ENCODE assay signal across 9 mouse cellular contexts in the genomic region with DNA sequence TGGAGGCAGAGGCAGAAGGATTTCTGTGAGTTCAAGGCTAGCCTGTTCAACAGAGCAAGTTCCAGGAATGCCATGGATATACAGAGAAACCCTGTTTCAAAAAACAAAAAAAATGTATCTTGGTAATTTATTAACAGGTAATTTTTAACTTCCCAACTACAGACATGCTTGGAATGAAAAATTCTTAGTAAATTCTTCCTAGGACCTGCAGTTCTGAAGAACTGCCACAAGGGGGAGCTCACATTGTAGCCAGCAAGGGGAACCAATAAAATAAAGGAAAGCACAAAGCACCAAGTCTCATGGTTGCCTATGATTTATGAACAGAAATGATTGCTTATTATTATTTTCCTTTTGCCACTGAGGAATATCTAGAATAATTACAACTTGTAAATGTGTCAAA. TPM values are rescaled to one million over a fixed set of nuclear protein-coding genes. Genes with fewer than 3 reads are reported as not detected.
A peak's percentile ranks its signal among the peaks of the same experiment; 100 is the strongest.
DNase-seq lines count a peak whose midpoint lies in the region; ATAC-seq and TF ChIP-seq lines count a peak whose summit lies in the region.
"Had no signal": no experiment of that assay in that cellular context is flagged by ENCODE, and none has a peak within 500 bp of the region (broad histone marks: within the 10 kb centered on the region; RNA-seq: fewer than 3 reads in every experiment).

No protein-coding gene starts in this region.

- no peak overlapping the region for H3K4me3 ChIP-seq in hindbrain, postnatal 0 days (ENCODE audit: low read length)
- H3K4me3 ChIP-seq: heart, embryonic 15.5 days had no signal

- TF ChIP-seq CTCF in hindbrain, postnatal 0 days (IDR thresholded peaks at IDR 0.05; ENCODE audit: low read depth): peak; percentile 88

- no peak for ATAC-seq in hindbrain, postnatal 0 days

- no peaks in the 10 kb centered on the region for H3K4me1 ChIP-seq in hindbrain, postnatal 0 days (ENCODE audit: insufficient read depth, low read length)
- H3K4me1 ChIP-seq: heart, embryonic 15.5 days had no signal

- no peak overlapping the region for H3K4me2 ChIP-seq in hindbrain, postnatal 0 days (ENCODE audit: low read depth, low read length)
- H3K4me2 ChIP-seq: heart, embryonic 15.5 days had no signal

- no peak overlapping the region for H3K27ac ChIP-seq in hindbrain, postnatal 0 days
- H3K27ac ChIP-seq: heart, embryonic 15.5 days had no signal

- DNase-seq in gastrocnemius, adult 18-20 months (ENCODE audit: low spot score): peak; percentile 51
- no peak for DNase-seq in gastrocnemius, postnatal 25 days
- peak; percentile 64 for DNase-seq in testis, postnatal 10 days (ENCODE audit: low spot score)
- DNase-seq in testis, postnatal 14 days (ENCODE audit: low spot score): no peak
- DNase-seq in cerebellum, adult 8-10 months: peak; percentile 56
- DNase-seq in hindbrain, postnatal 0 days (ENCODE audit: low spot score): peak; percentile 80
- DNase-seq in lung, postnatal 25 days (ENCODE audit: low spot score): peak; percentile 43
- peak; percentile 43 for DNase-seq in thymus, postnatal 25 days

- no peaks in the 10 kb centered on the region for H3K36me3 ChIP-seq in hindbrain, postnatal 0 days (ENCODE audit: insufficient read depth, low read length)

- no peak overlapping the region for H3K9ac ChIP-seq in hindbrain, postnatal 0 days (replicated peaks; ENCODE audit: low read length)
- H3K9ac ChIP-seq: heart, embryonic 15.5 days had no signal

- H3K27me3 ChIP-seq in hindbrain, postnatal 0 days (ENCODE audit: insufficient read depth, low read length): no peaks in the 10 kb centered on the region
- H3K27me3 ChIP-seq: heart, embryonic 15.5 days had no signal

- no peaks in the 10 kb centered on the region for H3K9me3 ChIP-seq in hindbrain, postnatal 0 days (ENCODE audit: low read length)
- H3K9me3 ChIP-seq: heart, embryonic 15.5 days had no signal

RNA-seq across cellular contexts. Expression of a gene that starts 14.0 kb away (rescaled TPM):
- total RNA-seq in gastrocnemius, adult 18-20 months (2021): 1 to 10 TPM; 1.9 to 2.2 TPM
- 1 to 10 TPM; 2.4 to 2.8 TPM for total RNA-seq in gastrocnemius, postnatal 25 days (2021)
- 15.9 and 23.5 TPM in 2 replicates for total RNA-seq in hindbrain, postnatal 0 days (2014; rRNA removed)
- polyA plus RNA-seq in hindbrain, postnatal 0 days (2015; fragmentation: Nextera tagmentation; extraction: Ambion mirVana): 25.8 and 26.9 TPM in 2 replicates

RNA-seq across cellular contexts. Expression of a gene that starts 46.2 kb away (rescaled TPM):
- total RNA-seq in gastrocnemius, adult 18-20 months (2021): 10 to 100 TPM; 14.6 to 28.1 TPM
- 10 to 100 TPM; 13.4 to 19.7 TPM for total RNA-seq in gastrocnemius, postnatal 25 days (2021)
- total RNA-seq in hindbrain, postnatal 0 days (2014; rRNA removed): 2.1 and 4.2 TPM in 2 replicates
- polyA plus RNA-seq in hindbrain, postnatal 0 days (2015; fragmentation: Nextera tagmentation; extraction: Ambion mirVana): 6.4 and 6.8 TPM in 2 replicates

Comparison
In these comparisons a context has a peak if more than half of its experiments do, and no peak if none do; other contexts are left out.
1. DNase-seq: peak in gastrocnemius, adult 18-20 months (single experiment), testis, postnatal 10 days (single experiment), cerebellum, adult 8-10 months (single experiment), hindbrain, postnatal 0 days (single experiment), lung, postnatal 25 days (single experiment) and thymus, postnatal 25 days (single experiment); none in gastrocnemius, postnatal 25 days (single experiment) and testis, postnatal 14 days (single experiment).